Mouse (Mus musculus) cerebellum, adult 9-10 months (tissue): ENCODE results near the gene Irf8.
"Not testable (repeated sequence)": the region's sequence is repeated elsewhere in the genome, so short reads cannot be mapped to it uniquely, and the experiment has no call there.

ENCODE experiments used
- DNase-seq: peaks from one replicate; pipeline ENCODE4 v3.0.0; 2022

The Irf8 gene

DNA sequence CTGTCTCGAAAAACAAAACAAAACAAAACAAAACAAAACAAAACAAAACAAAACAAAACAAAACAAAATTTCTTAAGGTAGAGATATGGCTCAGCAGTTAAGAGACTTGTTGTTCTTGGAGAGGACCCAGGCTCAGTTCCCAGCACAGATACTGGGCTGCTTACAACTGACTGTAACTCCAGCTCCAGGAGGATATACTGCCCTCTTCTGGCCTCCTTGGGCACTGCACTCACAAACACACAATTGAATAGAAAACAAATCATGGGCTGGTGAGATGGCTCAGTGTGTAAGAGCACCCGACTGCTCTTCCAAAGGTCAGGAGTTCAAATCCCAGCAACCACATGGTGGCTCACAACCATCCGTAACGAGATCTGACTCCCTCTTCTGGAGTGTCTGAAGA is 12.1 kb upstream of the Irf8 start:
- not testable (repeated sequence) for DNase-seq

DNA sequence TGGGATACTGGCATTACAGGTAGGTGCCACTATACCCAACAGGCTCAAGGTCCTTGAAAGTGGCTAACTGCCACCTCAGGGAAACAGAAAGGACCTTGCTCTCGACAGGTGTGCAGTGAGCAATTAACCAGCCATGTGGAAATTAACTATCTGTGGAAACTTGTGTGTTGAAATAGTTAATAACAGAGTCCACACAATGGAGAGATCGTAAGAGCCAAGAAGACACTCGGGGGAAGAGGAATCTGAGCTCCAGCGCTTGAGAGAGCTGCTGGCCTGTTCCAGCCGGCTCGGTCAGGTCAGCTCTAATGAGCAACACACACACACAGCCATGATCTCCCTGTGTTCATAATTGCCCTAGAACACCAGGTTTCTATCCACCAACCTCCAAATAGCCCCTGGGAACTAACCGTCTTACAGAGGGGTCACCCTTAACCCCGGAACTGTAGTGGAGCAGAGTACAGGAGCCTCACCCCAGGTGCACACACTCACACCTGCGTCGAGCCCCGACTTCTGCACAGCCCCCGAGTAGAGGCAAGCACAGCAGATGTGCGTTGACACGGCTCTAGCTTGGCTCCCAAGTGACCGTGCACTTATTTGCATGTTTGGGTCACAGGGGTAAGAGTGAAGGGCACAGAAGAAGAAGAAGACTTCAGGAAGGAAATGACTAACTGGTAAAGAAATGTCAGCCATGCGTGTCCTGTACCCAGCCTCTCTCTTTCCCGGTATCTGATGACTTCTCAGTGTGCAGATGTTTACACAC is 11.2 kb upstream of the Irf8 start:
- no peak for DNase-seq

DNA sequence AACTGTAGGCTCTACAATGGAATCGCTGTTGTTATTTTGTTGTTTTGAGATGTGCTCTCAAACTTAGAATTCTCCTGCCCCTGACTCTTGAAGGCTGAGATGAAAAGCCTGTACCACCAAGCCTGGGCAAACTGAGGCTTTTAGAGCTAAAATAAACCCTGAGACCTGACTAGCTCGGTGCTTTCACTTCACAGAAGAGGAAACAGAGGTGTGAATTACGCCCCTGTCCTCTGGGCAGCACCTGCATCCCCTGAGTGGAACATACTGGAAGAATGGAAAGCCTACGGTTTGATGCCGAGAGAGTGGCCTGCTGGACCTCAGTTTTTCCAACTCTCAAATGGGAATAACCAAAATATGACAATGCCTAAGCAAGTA is 10.6 kb upstream of the Irf8 start:
- DNase-seq = no peak

DNA sequence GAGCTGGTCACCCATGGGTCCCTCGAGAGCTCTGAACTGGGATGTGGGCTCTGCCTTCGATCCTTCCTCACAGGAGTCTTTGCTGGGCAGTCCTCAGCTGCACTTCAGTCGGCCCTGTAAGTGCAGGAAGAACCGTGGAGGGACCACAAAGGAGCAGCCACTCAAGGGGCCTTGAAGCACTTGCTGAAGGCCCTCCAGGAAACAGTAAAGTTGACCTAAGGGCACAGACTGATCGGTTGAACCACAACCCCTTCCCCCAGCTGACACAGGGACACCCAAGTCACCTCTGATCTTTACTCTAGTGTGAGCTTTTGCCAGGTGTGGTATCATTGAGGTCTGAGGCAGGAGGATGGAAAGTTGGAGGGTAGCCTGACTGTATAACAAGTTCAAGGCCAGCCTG is 10.1 kb upstream of the Irf8 start:
- no peak for DNase-seq

DNA sequence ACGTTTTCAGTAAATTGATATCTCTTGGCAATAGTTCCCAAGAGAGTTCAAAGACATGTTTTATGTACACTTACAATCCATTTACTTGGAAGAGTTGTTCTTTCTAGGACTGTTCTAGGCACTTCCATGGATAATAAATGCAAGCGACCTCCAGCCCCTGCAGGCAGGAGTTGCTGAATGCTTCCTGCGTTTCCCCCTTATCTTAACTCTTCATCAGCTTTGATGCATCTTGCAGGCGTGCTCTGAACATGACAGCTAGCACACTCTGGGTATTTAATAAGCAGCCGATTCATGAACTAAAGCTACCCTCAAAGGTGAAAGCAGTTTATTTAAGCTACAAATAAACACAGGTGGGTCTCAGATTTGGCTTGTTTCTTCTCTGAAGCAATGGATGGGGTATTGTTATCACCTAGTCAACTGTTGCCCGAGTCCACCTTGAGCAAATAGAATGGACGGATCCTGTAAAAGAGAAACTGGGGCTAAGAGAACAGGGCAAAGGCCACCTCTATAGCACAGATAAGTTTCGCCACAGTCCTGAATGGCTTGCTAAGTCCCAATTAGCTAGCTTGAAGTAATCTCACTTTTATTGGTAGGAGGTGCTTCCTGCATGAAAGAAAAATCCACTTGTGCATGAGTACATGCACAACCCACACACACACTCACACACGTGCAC is 7.5 kb upstream of the Irf8 start:
- no peak for DNase-seq

DNA sequence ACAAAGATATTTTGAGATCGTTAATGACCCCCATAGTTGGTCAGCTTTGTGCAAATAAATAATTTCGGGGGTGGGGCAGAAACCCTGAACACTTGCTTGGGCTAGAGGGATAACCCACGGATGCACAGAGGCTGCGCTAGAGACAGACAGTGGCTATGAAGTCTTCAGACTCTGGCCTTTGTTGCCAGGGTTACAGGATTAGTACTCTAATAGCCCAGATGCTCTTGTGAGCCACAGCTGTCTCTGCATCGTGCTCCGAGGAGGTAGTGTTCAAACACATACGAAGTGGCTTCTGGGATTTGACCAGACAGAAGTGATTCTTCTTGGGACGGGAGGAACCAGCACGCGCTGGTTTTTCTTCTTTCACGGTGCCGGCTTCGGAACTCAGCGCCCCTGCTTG is 4.6 kb upstream of the Irf8 start:
- no peak for DNase-seq

DNA sequence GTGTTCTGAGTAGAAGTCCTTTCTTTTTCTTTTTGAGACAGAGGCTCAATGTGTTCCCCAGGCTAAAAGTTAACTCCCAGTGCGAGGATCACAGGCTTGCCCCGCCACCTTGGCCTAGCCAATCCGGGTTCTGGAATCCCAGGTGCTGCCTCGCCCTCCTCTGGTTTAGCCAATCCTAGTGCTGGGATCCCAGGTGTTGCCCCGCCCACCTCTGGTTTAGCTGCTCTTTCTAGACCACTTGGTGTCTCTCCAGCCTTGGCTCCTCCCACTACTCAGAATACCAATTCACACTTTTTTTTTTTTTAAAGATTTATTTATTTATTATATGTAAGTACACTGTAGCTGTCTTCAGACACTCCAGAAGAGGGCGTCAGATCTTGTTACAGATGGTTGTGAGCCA is 4.1 kb upstream of the Irf8 start:
- DNase-seq = no peak

DNA sequence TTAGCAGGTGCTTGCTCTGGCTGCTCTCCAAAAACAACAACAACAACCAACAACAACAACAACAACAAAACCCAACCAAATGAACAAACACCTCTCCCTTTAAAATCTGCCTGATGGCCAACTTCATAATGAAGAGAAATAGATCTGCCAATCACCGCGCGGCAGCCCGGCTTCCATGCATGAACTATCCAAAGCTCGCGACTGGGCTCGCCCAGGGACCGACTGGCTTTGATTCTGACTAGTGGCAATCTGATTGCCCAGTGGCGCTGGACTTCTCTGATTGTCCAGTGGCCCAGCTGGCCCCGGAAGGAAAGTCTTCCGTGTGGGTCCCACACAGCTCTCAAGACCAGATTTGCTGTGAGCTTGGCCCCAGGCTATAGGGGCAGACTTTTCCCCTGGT is 328 bp downstream of the Irf8 start:
- DNase-seq = no peak

DNA sequence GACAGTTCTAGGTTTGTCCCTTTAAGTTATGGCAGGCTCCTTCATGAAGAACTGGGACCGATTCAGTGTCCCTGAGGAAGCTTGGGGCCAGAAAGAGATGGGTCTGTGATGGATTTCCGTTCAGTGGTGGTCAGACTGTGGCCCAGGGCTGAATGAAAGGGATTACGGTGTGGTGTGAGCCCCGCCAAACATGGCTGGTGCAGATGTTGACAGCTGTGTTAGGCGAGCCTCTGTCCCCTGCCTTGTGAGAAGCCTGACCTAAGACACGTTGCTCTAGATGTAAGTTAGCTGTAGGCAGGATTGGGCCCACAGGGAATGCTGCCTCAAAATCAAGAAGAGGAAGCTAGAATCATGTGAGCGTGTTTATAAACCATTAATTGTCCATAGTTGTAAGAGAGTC is 1.0 kb downstream of the Irf8 start:
- DNase-seq = no peak

DNA sequence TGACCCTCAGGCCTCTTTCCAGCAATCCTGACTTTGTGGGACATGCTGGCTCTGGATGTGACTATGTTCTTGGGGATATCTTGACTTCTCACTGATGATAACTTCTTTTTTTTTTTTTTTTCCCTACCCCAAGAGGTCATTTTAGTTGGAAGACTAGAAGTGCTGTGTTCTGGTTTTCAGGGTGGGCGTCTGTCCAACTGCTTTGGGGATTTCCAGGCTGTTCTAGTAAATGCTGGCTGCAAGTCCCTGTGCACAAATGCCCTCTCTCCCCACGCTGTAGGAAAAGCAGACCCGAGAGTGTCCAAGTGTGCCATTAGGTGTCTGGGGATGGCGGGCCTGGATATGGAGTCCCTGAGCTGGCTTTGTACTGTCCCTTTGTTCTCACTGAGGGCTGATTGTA is 2.6 kb downstream of the Irf8 start:
- no peak for DNase-seq

DNA sequence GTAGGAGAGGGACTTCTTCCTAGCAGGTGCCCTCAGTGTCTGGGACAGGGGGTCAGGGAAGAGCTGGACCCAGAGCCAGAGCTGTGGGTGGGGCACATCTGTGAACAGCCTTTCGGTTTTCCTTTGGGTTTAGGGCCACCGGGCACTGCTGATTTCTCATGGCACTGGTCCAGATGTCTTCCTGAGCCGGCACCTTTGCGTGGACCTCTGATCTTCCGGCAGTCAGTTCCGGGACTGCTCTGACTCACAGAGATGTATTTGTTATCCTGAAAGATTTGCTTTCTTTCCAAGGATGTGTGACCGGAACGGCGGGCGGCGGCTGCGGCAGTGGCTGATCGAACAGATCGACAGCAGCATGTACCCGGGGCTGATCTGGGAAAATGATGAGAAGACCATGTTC is 3.4 kb downstream of the Irf8 start:
- DNase-seq = no peak

DNA sequence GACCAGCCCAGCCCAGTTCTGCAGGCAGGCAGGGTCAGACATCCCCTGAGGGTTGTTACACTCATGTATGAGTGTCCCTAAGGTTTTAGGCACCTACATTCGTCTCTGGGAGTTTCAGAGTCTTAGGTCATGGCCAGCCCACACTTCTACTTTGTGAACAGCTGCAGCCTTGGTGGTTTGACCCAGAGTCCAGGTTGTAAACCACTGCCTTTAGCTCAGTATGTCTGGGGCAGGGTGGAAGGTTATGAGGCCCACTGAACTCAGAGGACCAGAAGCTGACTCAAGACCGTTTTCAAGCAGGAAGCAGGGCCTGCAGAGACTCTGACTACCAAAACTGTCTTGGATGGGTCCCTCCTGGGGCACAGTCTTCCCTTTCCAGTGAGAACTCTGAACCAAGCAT is 4.4 kb downstream of the Irf8 start:
- DNase-seq = no peak

DNA sequence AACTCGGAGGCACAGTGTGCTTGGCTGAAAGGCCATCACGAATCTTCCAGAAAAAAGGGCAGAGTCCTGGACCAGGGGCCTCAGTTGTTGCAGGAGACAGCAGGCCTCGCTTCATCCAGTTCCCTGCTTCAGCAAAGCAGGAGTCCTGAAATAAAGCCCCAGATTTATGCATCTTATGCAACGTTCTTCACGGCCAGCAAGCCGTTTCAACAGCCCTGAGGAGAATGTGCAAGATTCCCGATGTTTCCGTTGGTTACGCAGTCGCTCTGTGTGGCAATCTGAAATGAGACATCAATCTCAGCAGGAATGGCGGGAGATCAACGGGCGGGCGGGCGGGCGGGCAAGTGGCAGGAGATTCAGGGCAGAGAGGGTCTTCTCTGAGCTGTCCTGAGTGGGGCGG is 4.8 kb downstream of the Irf8 start:
- DNase-seq = no peak

DNA sequence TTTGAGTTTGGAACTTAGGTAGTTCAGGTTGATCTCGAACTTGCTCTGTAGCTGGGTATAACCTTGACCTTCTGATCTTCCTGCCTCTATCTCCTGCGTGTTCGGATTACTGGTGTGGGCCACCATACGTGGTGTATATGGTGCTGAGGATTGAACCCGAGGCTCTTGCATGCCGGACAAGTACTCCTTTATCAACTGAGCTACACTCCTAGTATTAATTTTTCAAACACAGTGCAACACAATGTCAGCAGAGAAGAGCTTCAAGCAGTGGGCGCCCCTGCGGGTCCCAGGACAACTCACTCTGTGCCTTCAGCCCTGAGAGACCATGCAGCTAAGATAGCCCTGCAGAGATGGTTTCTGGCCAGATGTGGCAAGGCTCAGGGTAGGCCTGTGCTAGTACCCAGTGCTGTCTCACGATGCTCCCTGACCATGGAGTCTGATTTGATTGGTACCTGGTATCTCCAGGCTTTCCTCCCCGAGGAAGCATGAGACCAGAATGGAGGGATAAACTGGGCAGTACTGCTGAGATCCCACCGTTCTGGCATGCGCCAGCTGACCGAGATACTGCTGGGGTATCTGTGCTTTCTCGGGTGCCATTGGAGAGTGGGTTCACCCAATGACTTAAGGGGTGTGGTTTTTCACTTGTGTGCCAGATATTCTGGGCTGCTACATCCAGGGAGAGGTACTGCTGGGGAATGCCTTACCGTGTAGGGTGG is 5.8 kb downstream of the Irf8 start:
- no peak for DNase-seq

DNA sequence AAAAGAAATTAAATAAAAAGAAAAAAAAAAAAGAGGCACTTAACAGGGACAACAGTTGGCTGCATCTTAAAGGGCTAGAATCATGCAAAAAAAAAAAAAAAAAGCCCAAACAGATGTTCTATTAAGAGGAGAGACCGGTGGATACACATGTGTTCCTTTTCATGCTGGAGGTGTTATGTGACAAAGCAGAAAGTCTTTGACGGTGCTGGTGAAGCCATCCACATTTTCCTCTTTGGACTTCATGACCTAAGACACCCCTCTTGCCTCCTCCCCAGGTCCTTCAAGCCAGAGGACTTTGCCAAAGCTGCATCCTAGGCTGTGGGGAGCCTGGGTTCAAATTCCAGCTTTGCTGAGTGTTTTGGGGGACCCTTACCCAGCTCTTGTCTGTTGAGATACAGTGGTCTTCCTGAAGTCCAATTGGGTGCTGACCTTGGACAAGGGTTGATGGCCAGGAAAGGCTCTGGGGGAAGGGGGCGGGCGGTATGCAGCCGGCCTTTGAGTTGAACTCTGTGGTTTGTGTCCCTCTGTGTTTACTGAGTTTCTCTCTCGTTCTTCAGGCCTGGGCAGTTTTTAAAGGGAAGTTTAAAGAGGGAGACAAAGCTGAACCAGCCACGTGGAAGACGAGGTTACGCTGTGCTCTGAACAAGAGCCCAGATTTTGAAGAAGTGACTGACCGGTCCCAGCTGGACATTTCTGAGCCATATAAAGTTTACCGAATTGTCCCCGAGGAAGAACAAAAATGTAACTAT is 7.2 kb downstream of the Irf8 start:
- DNase-seq = no peak

DNA sequence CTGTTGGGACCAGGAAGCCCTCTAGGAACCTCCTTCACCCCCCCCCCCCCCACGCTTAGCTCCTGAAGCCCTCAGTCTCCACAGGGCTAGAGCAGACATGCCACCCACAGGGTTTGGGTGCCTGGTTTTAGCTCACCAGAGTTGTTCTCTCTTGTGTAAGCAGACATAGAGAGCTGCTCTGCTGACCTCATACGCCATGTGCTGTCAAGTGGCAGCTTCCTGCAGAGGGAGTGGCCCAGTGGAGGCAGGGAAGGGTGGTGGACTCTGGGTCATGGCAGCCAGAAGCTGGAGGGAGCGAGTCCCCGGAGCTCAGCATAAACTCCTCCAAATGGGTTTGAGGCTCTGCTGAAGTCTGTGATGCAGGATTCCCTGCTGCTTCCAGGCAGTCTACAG is 7.7 kb downstream of the Irf8 start:
- DNase-seq = no peak

DNA sequence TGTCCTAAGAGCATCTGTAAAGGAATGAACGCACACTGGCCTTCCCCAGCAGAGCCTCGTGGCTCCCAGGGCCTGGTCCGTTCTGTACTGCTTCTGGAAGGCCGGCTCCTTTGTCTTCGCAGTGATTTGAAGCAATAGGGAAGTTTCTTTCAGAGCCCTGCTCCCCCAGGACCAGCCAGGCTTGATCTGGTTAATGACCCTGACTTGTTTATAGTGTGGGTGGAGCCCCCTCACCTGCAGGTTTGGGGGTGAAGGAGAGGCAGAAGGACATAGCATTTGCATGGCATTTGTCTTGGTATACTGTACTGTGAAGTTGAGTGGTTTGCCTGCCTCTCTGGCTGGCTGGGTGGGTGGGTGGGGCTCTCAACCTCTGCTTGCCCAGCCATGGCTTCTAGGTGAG is 8.3 kb downstream of the Irf8 start:
- no peak for DNase-seq

DNA sequence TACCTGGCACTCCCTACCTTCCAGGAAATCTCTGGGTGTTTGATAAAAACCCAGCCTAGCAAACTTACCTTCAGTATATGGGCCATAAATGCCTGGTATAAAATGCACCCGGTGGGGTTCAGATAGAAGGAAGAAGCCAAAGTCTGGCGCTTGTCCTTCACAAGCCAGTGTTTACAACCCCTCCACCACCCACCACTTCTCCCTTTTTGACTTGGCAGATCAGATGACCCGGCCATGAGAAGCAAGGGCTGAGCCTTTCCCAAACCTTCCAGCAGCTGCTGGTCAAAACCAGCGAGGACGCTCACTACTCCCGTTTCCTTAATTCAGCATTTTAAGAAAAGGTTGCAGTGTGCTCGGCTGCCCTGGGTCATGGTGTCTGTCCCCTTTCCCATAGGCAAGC is 9.1 kb downstream of the Irf8 start:
- DNase-seq = no peak

DNA sequence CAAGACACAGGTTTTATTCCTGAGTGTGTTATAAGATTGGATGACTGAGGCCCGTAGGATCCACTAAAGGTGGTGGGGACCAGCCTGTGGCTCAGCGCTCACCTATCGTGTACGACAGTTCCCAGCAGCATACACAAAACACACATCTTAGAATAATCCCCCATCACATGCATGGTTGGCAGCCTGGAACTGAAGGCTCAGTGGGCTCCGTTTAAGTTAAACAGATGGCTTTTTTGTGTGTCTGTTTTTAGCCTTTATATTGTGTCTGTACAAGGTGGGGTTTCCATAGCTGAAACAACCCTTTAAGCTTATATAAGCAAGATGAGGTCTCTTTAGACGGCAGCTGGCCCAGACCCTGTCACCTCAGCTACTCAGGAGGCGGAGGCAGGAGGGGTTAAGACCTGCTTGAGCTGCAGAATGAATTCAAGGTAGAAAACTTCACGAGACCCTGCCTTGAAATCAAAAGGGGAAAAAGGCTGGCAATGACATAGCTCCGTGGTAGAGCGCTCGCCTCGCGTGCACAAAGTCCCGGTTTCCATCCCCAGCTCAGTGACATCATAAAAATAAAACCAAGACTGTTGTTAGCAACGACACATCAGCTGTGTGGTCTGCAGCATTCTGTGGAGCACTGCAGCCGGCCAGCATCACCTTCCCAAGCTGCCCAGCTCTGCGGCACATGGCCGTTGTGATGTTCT is 10.0 kb downstream of the Irf8 start:
- no peak for DNase-seq

DNA sequence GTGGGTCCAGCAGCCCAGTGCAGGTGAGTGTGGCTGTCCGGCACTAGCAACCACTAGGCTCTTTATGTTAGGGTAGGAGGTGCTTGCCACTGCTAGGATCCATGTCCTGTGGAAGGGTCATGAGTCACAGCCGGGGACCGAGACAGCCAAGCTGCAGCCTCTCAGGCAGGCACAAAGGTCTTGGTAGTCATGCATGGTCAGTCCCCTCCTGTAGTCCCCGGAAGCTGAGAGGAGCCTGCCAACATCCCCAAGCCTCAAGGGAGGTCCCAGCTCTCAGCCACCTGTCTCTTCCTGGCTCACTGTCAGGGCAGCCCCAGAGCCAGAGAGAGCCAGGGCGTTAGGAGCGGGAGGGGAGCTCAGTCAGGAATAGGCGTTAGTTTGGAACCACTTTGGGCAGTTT is 11.1 kb downstream of the Irf8 start:
- DNase-seq = no peak

DNA sequence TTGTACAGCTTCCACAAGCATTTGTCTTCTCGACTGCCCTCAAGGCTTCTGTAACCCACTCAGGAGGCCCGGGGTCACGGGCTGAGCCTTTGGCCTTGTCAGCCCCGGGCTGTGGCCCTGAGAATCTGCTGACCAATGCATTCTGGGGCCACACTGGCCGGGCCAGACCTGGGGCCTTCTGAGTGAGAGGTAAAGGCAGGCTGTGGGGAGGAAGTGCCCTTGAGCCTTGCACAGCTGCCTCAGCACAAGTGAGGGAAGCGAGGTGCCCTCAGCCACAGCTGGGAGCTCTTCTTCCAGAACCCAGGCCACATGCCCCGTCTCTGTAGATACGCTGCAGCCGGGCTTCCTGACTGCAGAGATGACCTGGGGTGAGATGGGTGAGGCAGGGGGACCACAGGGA is 14.5 kb downstream of the Irf8 start:
- no peak for DNase-seq

DNA sequence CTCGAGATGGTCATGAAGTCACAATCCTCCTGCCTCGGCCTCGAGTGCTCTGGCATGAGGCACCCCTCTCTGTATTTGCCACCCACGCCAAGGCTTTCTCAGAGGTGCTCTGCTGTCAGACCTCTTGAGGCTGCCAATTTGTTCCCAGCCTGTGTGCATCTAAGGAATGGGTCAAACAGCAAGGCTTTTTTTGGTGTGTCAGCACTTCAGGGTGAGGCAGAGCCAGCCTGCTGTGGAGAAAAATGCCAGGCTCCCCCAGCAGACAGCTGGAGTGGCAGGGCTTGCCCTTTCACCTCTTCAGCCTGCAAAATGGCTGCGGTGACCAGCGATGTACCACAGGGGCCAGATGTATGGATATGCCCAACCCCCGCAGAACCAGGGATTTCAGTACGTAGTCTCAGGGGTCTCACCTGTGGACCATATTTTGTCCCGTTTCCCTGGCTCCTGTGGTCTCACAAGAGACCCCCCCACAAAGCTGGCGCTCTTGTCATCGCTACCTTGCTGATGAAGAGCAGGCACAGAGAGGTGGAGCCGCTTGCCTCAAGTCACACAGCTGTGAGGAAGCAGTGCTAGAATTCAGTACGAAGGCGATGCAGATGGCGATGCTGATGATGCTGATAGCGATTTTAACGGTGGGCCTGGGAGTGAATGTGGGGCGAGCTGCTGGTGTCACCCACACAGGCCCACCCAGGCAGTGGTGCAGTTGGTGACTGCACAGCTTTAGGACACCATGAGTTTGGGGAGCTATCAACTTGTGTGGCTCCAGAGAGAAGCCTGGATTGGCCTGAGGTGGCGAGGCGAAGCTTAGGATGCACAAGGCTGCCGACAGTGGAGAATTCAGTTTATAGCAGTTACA is 15.3 kb downstream of the Irf8 start:
- DNase-seq = no peak
